Mouse (Mus musculus) kidney, postnatal 14 days (tissue): ENCODE data around the gene Fos.

ENCODE experiments used
- DNase-seq: peaks from one replicate; pipeline ENCODE4 v3.0.0; 2022; ENCODE audit warnings: mixed read lengths

Fos gene

GRCm38 (mm10) chr12:85462802-85463201, 10.9 kb upstream of the Fos start:
- peak; percentile 48 for DNase-seq

DNA sequence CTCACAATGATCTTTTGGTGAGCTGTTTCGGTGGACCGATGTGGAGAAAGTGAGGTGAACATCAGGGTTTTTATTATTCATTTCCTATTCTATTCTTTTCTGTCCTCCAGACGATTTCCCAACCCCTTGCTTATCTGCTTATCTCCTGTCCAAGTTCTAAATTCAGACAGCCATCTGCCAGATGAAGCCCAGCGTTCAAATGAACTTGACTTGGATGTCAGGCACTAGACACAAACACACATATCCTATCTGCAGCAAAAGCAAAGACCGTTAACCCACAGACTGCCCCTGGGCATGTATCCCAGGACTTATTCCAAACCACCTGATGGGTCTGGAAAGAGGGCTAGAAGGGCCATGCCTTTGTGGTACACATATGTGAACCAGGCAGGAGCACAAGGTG, 9.3 kb upstream of the Fos start:
- DNase-seq: no peak

DNA sequence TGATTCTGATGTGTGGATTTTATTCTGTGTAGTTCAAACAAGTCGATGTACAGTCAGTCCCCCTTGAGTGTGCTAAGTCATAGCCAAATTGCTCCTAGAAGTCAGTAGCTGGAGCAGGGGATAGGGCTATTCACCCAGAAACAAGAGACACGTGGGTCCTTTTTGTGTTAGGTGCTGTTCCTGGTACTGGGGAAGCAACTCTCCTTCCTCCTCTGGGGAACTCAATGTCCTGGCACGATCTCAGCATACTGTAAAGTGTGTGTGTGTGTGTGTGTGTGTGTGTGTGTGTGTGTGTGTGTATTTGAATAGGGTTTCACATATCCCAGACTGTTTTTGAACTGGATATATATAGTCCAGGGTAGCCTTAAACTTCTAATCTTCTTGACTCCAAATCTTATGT, 8.8 kb upstream of the Fos start:
- DNase-seq: no peak

GRCm38 (mm10) chr12:85467854-85468253, 5.8 kb upstream of the Fos start:
- no peak for DNase-seq

DNA sequence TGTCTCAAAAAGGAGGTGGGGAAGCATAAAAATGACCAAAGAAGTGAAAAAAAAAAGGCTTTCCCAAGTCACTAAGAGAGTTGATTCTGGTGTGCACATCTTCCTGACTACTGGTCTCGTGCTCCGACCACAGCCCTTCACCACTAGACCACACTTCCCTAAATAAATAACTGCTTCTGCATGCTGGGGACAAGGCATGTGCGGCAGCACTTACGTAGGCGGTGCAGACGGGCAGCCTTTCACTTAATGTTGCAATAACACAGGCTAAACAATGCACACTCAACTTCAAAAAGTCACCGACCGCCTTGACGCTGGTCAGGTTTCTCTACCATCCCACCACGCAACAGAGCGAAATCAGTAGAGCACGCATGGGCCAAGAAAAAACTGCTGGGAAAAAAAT, 5.0 kb upstream of the Fos start:
- no peak for DNase-seq

DNA sequence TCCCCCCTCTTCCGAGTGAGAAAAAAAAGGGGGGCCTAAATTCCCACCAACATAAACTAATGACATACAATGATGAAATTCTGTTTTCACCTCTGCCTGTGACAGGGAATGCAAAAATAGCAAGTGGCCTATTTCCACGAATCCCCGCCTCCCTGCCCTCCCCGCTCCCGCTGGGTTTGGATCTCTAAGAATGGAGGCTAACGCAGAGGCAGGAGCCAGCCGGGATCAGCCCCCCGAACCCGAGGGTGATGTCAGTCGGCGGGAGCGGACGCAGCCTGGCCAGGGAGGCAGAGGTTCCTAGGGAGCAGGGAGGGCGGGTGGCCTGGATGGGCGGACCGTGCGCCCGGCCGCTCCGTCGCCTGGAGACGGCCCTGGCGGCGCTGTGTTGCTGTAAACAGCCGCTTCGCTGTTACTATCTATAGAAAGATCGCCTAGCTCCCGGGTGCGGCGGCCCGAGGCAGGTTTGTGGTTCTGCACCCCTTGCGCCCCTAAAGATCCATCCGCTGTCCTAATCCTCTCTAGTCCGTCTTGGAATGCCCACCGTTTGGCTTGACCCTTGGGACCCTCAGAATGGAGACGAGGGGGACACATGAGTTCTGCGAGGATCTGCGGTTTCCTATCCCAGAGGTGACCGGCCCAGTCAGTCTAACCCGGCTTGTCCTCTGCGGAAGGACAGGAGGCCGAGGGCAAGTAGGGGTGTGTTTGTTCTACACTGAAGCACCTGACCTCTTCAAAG, 1.6 kb upstream of the Fos start:
- peak; percentile 87 for DNase-seq

- no peak for DNase-seq
Measured at GRCm38 (mm10) chr12:85472656-85473410, 857 bp upstream of the Fos start.

- DNase-seq: no peak
Measured at GRCm38 (mm10) chr12:85474298-85475231, 875 bp downstream of the Fos start.

DNA sequence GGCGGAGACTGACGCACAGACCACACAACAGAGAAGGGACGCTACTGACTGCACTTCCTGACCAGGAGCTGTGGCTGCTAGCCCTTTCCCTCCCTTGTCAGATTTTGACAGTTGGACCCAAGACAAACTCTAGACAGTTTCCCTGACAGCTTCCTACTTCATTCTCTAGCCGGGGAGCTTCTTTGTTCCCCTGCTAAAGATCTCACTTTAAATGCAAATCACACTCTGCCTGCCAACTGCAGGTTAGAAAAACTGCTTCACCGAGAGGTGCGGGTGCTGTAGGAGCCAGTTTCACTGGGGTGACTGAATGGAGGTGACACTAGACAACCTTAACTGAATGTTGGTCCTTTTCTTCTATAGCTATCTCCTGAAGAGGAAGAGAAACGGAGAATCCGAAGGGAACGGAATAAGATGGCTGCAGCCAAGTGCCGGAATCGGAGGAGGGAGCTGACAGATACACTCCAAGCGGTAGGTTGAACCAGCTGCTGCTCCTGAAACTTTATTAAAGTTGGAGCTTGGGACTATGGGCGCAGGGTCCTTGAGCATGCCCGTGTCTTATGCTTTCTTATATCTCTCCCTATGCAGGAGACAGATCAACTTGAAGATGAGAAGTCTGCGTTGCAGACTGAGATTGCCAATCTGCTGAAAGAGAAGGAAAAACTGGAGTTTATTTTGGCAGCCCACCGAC, 1.7 kb downstream of the Fos start:
- DNase-seq: no peak

- DNase-seq: no peak
Measured at GRCm38 (mm10) chr12:85475920-85476828, 2.5 kb downstream of the Fos start.

GRCm38 (mm10) chr12:85477219-85477618, 3.5 kb downstream of the Fos start:
- no peak for DNase-seq

- no peak for DNase-seq
Measured at GRCm38 (mm10) chr12:85477804-85478203, 4.1 kb downstream of the Fos start.

DNA sequence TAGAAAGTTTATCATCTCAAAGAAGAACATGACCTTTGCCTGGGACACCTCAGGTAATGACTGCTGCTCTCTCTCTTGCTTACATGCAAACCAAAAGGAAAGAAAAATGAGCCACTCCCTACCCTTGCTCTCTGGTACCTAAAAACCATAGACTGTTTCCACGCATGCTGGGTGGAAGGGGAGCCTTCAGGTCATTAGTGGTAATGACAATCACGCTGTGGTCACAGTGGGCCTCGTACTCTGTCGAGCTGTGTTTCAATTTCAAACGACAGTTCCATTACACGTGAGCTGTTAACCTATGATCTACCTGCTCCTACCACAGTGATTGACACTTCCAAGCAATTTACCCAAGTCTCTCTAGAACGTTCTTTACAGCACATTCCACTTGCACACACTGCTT, 5.0 kb downstream of the Fos start:
- no peak for DNase-seq

GRCm38 (mm10) chr12:85479190-85479589, 5.5 kb downstream of the Fos start:
- no peak for DNase-seq

- DNase-seq: no peak
Measured at GRCm38 (mm10) chr12:85483155-85483554, 9.5 kb downstream of the Fos start.

- DNase-seq: no peak
Measured at GRCm38 (mm10) chr12:85484655-85485054, 11.0 kb downstream of the Fos start.

- DNase-seq: peak; percentile 97
Measured at GRCm38 (mm10) chr12:85485890-85486765, 12.4 kb downstream of the Fos start.

DNA sequence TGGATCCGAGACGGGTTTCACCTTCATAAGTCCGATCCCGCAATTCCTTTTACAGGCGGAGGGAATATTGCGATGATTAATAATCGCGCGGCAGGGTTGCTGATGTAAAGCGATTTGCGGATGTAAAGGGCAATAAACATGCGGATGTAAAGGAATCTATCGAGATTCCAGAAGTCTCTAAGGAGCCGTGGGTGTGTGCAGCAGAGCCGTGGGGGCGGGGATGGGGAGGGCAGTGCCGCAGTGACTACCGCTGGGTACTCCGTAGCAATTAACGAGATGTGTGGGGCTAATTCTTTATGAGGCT, 13.0 kb downstream of the Fos start:
- DNase-seq: peak; percentile 29

GRCm38 (mm10) chr12:85487545-85488141, 14.0 kb downstream of the Fos start:
- peak; percentile 70 for DNase-seq

DNA sequence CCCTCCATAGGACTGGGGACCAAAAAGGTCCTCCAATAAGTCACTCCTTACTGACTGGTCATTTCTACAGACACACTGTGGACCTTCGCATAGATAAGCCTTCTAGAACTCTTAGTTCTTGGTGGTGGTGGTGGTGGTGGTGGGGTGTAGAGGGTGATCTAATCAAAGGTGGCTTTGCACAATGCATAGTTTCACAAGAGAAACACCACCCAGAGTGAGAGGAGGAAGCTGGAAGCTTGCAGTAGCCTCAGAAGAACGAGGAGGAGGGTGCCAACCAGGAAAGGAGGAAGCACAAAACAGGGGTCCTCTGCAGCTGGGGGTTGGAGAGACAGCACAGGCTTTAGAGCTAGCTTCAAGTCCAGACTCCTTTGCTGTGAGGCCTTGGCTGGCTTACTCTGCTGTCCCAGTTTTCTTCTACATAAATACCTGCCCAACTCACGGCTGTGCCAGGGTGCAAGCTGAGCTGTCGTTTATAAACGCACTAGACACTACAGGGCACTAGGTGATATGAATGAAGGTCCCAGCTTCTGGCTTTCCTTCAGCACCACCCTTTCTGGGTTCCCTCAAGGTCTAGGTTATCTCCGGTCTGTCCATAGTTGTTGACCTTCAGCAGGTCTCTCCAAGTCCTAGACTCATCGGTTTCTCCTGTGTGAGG, 15.7 kb downstream of the Fos start:
- DNase-seq: no peak
